Mouse (Mus musculus) lung, postnatal 36 days (tissue): ENCODE results near the gene Pam16.

Source experiments
- DNase-seq: peaks from one replicate; pipeline ENCODE4 v3.0.0; 2022; ENCODE audit warnings: mixed read lengths

Gene Pam16

DNA sequence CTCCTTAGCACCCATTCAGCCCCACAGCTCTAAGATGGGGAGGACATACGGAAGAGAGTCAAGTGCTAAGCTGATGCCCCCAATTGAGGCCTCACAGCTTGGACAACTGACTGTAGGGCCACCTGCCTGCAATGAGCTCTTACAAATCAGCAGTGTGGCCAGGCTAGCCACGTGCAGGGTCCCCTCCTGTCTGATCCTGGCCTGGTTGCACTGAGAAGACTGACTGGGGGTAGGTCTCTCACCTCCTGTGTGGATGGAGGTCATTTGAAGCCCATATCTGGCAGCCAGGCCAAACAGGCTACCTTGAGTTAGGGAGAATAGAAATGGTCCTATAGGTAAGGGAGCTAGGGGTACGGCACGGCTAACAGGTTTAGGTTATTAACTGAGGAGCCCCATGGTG, 21.1 kb upstream of the Pam16 start:
- DNase-seq = no peak

DNA sequence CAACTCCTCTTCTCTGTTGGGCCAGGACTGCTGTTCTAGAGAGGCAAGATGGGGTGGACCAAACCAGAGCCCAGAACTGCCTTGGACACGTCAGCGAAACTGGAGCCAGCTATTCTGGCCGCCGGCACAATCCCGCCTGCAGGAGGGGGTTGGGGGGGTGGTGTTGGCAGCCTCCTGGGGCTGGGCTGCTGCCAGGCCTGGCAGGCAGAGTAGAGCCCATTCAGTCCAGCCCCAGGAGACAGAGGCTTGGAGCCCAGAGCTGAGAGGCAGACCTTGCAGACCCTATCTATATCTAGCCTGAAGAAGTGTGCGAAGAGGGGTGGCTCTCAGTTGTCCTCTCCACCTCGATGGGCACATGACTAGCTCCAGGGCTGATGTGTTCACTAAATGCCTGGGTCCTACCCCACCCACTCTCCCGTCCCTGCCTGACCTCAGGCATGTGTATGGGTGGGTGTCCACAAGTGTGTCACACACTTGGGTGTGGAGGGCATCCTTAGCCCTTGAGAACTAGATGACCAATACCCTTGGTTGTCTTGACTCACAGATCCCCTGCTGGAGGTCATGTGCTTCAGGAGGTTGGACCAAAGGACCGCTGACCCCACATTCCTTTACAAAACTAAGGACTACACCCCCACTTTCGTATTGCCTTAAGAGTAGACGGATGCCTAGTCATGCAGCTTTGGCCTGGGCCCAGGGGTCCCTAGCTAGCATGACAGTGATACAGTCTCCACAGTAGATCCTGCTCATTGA, 19.1 kb upstream of the Pam16 start:
- peak; percentile 91 for DNase-seq

DNA sequence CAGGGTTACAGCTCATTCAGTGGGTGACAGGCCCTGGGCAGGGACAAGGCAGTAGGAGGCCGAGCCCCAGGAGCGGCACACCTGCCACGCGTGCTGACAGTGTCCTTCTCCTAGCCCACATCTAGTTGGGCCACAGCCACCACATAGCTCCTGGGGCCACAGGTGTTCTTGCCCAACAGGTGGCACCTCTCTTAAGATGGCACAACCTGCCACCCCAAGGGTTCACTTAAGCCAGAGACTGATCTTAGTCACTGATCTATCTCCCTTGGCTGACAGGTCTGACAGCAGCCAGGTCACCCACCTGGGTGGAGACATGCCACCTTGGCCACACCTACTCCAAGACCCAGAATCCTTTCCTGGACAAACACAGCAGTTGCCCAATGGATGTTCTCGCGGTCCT, 18.1 kb upstream of the Pam16 start:
- DNase-seq = peak; percentile 51

DNA sequence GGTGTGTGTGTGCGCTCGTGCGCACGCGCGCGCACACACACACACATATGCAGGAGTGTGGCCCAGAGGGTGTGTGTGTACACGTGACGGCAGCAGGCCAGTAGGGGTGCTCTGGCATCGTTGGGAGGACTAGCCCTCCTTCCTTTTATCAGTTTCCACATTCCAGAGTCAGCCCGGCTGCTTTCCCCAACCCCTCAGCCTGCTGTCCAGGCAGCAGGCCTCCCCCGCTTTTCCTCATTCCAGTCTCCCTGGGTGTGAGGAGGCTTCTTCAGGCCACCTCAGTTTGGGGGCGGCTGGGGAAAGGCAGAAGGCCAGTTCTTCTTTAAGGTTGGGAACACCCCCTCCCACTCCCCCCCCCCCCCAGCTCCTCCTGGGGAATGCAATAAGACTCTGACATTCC, 17.4 kb upstream of the Pam16 start:
- peak; percentile 84 for DNase-seq

- peak; percentile 85 for DNase-seq
Measured at GRCm38 (mm10) chr16:4641119-4641838, 16.5 kb upstream of the Pam16 start.

GRCm38 (mm10) chr16:4640267-4641005, 15.6 kb upstream of the Pam16 start:
- DNase-seq = peak; percentile 72

DNA sequence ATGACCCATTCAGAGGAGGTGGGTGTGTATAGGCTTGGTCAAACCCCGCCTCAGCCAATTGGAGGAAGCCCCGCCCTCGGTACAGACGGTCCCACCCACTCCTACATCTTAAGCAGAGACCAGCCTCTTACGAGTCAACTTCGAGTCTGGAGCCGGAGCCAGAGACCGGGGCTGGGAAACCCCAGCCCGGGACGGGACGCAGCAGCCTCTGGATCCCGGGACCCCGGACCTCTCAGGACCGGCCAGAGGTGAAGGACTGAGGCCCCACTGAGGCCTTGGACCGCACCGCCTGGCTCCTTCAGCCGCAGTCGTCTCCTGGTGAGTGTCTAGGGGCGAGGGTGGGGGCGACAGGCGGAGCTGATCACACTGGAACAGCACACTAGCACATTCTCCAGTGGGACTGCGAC, 15.0 kb upstream of the Pam16 start, which contains the start of the genes Vasn and Dnaja3:
Vasn (plus strand) TSS at position 111 of the 407 bp plus-strand sequence.
Dnaja3 (plus strand) TSS at position 159 of the 407 bp plus-strand sequence.
- DNase-seq = peak; percentile 97

GRCm38 (mm10) chr16:4638891-4639390, 14.2 kb upstream of the Pam16 start:
- no peak for DNase-seq

DNA sequence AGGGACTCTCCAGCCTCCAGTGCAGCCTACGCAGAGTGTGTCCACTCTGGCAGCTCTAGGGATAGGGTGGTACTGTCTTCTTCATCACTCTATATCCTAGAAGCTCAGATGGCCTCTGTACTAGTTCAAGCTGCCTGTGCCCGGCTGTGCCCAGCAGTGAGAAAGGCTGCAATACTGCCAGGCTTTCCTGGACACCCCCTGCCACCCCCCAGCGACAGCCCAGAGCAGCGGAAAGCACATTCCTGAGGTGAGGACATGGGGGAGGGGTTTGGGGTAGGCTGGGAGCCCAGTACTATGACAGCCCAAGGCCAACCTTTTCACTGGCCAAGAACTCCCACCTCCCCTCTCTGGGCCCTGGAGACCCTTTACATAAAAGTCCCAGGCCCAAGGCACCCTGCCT, 11.0 kb upstream of the Pam16 start:
- no peak for DNase-seq

DNA sequence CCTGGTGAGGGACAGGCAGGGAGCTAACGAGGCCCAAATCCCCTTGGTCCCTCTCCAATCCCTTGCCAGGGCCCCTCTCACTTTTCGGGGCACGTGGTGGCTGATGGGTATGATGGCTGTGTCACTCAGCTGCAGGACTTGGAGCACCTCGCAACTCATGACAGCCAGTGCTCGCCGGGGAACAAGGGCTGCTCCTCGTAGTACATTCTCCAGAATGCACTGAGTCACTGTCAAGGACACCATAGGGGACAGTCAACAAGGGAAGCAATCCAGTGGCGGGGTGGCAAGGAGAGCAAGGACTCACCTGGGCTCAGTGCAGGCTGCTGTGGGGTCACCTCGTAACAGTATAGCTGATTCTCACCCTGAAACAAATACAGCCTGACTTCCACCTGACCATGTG, 9.9 kb upstream of the Pam16 start:
- DNase-seq = no peak

- DNase-seq = no peak
Measured at GRCm38 (mm10) chr16:4633661-4634060, 8.9 kb upstream of the Pam16 start.

DNA sequence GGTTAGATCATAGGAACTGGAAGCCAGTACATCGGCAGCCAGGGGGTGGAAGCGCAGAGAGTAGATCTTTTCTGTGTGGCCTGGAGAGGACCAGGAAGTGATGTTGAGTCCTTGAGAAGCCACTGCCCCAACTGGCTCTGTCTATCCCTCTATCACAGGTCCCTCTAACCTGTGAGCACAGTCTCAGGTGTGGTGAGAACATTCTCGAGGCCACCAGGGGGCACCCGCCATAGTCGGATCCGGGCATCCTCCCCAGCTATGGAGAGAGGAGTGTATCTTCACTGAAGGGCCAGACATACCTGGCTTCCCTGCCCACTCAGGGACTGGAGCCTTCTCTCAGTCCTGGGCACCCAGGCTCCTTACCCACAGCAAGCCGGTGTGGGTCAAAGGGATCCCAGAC, 7.3 kb upstream of the Pam16 start:
- peak; percentile 77 for DNase-seq

DNA sequence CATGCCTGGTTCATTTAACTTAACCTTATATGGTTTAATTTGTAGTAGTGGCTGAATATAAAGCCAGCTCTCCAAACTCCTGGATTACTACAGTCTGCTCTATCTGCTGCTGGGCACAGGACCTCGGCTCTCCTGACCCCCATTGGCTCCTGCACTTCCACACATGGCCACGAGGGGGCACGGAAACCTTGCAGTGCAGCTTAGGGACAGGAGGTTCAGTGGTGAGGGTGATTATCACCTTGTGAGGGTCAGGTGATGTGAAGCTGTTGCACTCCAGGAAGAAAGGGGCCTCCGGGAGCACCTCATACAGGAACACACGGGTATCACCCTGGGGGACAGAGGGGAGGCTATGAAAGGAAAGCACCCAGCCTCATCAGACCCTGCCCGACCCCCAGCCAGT, 5.2 kb upstream of the Pam16 start:
- peak; percentile 90 for DNase-seq

GRCm38 (mm10) chr16:4628898-4629419, 4.2 kb upstream of the Pam16 start:
- no peak for DNase-seq

DNA sequence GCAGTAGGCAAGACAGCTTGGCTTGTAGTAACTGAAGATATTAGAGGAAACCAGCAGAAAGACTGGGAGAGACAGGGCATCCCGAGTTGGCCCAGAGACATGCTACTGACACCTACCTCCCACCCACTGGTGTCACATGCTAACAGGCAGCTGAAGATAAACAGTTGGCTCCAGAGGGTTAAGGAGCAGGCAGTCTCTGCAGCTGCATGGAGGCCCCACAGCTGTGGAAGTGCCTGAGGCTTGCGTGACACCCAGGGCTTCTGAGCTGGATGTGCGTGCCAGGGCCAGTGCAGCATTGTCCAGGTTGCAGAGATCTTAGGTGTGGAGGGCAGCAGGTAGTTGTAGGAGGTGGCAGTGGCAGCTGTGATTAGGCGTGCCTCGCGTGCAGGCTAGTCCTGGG, 2.3 kb upstream of the Pam16 start:
- no peak for DNase-seq

DNA sequence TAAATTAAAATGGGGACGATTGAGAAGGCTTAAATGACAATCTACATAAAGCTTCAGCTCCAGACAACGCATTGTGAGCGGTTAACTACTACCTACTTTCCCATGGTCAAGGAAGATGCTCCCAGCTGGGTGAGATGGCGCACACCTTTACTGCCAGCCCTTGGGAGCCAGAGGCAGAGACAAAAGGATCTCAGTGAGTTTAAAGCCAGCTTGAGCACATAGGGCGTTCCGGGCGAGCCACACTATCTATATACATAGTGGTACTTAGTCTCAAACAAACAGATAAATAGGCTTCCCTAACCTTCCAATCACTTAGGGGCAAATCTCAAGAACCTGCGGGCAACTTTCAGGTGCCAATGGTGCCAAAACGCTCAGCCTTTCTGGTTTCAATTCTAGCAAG, 714 bp downstream of the Pam16 start:
- DNase-seq = no peak

GRCm38 (mm10) chr16:4616829-4617228, 8.0 kb downstream of the Pam16 start:
- DNase-seq = no peak

GRCm38 (mm10) chr16:4615297-4615696, 9.5 kb downstream of the Pam16 start:
- DNase-seq = no peak

DNA sequence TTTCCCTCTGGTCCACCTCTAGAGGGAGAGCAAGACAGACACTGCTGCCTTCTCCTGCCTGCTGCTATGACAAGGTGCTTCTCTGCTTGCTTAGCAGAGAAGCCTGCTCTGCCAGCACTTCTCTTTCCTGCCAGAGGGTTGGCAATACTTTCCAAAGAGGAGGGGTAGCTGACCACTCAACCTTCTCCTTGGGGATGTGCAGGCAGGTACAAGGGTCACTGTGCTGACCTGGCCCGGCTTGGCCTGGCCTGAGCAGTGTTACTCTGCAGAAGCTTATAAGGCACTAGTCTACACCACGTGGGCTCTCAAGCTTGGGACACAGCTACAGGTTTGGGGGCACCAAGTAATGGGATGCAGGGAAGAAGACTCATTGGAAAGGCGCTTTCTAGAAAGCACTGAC, 10.1 kb downstream of the Pam16 start:
- DNase-seq = no peak

GRCm38 (mm10) chr16:4613736-4614135, 11.1 kb downstream of the Pam16 start:
- no peak for DNase-seq

GRCm38 (mm10) chr16:4611676-4612075, 13.1 kb downstream of the Pam16 start:
- no peak for DNase-seq

DNA sequence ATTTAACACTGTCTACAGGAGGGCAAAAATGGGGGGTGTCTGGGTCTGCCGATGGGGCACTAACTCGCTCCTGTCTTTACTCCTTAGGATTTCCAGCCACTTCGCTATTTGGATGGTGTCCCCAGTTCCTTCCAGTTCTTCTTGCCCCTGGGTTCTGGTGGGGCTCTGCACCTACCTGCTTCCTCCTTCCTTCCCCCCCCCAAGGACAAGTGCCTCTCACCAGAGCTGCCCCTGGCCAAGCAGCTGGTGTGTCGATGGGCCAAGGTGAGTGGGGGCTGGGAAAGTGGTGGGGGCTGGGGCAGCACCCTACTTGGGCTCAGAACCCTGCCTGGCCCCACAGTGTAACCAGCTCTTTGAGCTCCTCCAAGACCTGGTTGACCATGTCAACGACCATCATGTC, 13.6 kb downstream of the Pam16 start:
- DNase-seq = no peak

DNA sequence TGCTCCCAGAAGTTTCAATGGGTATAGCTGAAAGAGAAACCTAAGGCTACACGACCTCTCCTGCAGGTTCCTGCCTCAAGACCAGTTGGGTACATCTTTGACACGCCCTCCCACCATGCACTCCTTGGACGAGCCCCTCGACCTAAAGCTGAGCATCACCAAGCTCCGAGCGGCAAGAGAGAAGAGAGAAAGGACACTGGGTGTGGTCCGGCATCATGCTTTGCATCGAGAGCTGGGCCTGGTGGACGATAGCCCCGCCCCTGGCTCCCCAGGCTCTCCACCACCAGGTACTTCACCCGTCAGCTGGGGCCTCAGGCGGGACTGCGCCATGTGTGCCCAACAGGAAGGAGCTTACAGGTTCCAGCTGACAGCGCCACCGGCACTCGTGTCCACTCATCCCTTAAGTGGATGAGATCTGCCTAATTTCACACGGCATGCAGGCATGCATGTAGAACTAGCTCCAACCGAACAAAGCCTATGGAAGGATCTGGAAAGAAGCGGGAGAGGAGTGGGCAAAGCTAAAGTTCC, 16.2 kb downstream of the Pam16 start:
- DNase-seq = peak; percentile 51
